Mouse (Mus musculus) small intestine, adult 2 months (tissue): ENCODE results near the gene Gm266. TPM values are rescaled to one million over a fixed set of nuclear protein-coding genes. Genes with fewer than 3 reads are reported as not detected.
"Not testable (repeated sequence)": the region's sequence is repeated elsewhere in the genome, so short reads cannot be mapped to it uniquely, and the experiment has no call there.

Source experiments
- H3K27ac ChIP-seq: fragments of 200-500 bp; 2 replicates; pipeline ENCODE4 v1.5.1; 2012; ENCODE audit warnings: low read depth, low read length, control low read depth, inconsistent platforms; ENCODE audit not compliant: insufficient read depth
- H3K27me3 ChIP-seq: fragments of 200-500 bp; 2 replicates; pipeline ENCODE4 v1.6.1; 2012; ENCODE audit warnings: mild to moderate bottlenecking, moderate library complexity, low read length, inconsistent platforms; ENCODE audit not compliant: control insufficient read depth, insufficient read depth
- H3K36me3 ChIP-seq: fragments of 200-500 bp; 2 replicates; pipeline ENCODE4 v1.6.1; 2012; ENCODE audit warnings: mild to moderate bottlenecking, low read length, control low read depth, inconsistent platforms; ENCODE audit not compliant: control insufficient read depth, insufficient read depth
- H3K4me1 ChIP-seq: fragments of 200-500 bp; 2 replicates; pipeline ENCODE4 v1.6.1; 2012; ENCODE audit warnings: low read length, inconsistent platforms, mixed read lengths; ENCODE audit not compliant: control insufficient read depth, insufficient read depth, insufficient read length
- H3K4me3 ChIP-seq: fragments of 200-500 bp; 2 replicates; pipeline ENCODE4 v1.5.1; 2012; ENCODE audit warnings: low read depth, mild to moderate bottlenecking, control low read depth, inconsistent platforms, low read length, moderate library complexity
- CTCF ChIP-seq: fragments of 200-500 bp; IDR thresholded peaks from 2 replicates; pipeline ENCODE4 v1.5.1; 2012; ENCODE audit warnings: low read depth, mild to moderate bottlenecking, control low read depth, inconsistent platforms, low read length, moderate library complexity, mixed read lengths; ENCODE audit not compliant: insufficient replicate concordance, insufficient read length; ENCODE audit errors: extremely low read depth
- POLR2A ChIP-seq: fragments of 200-500 bp; IDR thresholded peaks from 2 replicates; pipeline ENCODE4 v1.6.1; 2012; ENCODE audit warnings: low read depth, mild to moderate bottlenecking, control low read depth, inconsistent platforms, low read length, moderate library complexity
- WGBS: fragments of 180-500 bp; shearing (Covaris S2); methylation state at CpG from one replicate; pipeline ENCODE4 v1.1.7; 2018; 5-methylcytosine and 5-hydroxymethylcytosine counted together
- polyA plus RNA-seq: library from polyadenylated mRNA; depleted of rRNA; stranded (reverse); fragments of >200 nt; gene quantifications from 2 replicates; pipeline ENCODE4 v1.2.3, GENCODE M21; 2012

Gene Gm266
- polyA plus RNA-seq, 1 experiment, result 0.53 TPM

DNA sequence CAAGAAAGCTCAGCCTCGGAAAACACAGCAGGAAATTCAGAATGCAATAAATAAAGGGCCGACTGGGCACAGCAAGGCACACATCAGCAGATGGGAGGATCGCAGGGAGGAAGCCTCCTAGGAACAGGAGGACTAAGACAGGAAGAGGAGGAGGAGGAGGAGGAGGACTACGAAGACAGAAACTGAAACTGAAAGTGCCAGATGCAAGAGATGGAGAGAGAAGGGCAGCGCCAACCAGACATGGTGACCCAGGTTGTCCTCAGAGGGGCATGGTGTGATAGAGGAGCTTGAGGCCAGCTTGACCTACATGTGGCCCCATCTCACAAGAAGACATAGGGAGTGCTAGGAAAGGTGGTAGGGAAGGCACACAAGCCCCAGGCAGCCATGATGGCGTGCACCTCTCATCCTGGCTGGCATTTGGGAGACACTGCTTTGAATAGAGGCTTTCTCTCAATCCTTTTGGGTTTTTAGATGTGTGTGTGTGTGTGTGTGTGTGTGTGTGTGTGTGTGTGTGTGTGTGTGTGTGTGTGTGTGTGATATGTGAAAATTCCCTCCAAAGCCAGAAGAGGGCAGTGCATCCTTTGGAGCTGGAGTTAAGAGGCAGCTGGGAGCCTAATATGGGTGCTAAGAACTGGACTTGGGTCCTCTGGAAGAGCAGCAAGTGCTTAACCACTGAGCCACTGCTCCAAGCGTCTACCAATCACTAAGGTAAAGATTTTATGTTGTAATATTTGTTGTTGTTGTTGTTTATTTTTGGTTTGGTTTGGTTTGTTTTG, 29.4 kb upstream of the Gm266 start:
- 70% methylated on average over 7 of the region's 7 CpGs for WGBS
- TF ChIP-seq POLR2A (no peak), CTCF (no peak)
- H3K4me1 ChIP-seq, result peaks cover 2% of the 10 kb centered on the region; the same call in 1 of the 2 replicates
- no peak overlapping the region for H3K4me3 ChIP-seq
- H3K27ac ChIP-seq, result no peak overlapping the region
- no peaks in the 10 kb centered on the region for H3K36me3 ChIP-seq
- 0 out of 2 replicates have a peak, but pooled peaks cover 4% of the 10 kb centered on the region for H3K27me3 ChIP-seq

DNA sequence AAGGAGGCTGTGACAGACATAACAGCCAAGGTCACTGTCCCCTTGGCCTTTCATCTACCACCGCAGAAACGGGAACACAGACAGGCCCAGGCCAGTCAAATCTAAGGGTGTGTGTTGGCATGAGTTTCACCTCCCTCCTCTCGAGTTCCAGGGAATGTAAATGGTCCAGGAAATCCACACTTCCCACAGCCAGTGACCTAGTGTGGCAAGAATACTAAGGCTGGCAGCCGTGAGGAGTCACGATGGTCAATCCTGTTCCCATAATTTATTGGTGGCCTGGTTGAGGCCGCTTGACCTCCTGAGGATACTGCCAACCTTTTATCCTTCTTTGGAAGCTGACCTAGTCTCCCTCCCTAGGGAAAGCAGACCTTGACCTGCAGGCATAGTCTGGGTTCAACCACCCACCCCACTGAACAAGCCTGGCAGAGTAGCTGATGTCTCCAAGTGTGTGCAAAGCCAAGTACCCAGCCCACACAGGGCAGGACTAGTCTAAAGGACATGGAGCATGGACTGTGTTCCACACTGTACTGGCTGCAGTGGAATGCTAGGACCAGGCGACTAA, 28.7 kb upstream of the Gm266 start:
- TF ChIP-seq CTCF, result no peak
- TF ChIP-seq POLR2A, result no peak
- Histone ChIP-seq H3K4me3 (no peak overlapping the region), H3K36me3 (no peaks in the 10 kb centered on the region), H3K27me3 (no peaks in the 10 kb centered on the region), H3K27ac (no peak overlapping the region), H3K4me1 (peaks cover 2% of the 10 kb centered on the region; the same call in 1 of the 2 replicates)
- 68% methylated on average over 7 of the region's 7 CpGs for WGBS

DNA sequence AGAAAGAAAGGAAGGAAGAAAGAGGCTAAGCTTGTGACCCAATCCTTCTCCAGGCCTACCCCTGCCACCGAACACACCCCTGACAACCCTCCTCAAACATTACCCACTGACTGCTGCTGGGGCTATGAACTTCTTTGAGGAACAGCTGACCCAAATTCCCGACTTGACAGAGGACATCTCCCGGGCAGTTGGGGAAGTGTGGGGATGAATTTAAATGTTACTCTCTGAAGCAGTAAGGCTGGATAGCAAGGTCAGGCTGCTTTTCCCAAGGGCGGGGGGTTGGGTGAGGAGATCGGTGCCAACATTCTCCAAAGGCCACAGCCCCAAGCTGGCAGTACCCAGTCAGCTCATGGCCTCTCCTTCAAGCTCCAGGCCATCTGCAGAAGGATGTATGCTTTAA, 28.1 kb upstream of the Gm266 start:
- H3K27me3 ChIP-seq, result no peaks in the 10 kb centered on the region
- WGBS, result 78% methylated on average over 5 of the region's 5 CpGs
- no peak overlapping the region for H3K27ac ChIP-seq
- H3K4me1 ChIP-seq, result peaks cover 2% of the 10 kb centered on the region; the same call in 1 of the 2 replicates
- no peaks in the 10 kb centered on the region for H3K36me3 ChIP-seq
- H3K4me3 ChIP-seq, result no peak overlapping the region
- no peak for TF ChIP-seq POLR2A
- TF ChIP-seq CTCF, result no peak

DNA sequence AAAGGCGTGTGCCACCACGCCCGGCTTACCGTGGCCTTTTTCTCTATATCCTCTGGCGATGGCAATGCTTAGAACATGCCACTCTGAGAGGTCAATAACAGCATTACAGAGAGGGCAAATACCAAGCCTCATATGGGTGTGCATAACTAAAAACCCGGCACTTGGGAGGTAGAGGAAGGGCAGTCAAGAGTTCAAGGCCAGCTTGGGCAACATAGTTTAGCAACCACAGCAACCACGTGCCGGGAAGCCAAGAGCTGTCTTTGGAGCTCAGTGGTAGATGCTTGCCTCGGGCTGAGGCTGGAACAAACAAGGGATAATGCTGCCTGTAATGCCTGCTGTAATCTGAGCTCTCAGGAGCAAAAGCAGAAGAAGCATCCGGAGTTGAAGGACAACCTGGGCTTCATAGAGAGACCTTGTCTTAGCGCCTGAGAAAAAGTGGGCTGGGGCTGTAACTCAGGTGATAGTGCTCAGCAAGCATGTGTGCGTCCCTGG, 27.0 kb upstream of the Gm266 start:
- Histone ChIP-seq H3K36me3 (no peaks in the 10 kb centered on the region), H3K27me3 (no peaks in the 10 kb centered on the region), H3K4me1 (peaks cover 2% of the 10 kb centered on the region; the same call in 1 of the 2 replicates), H3K4me3 (no peak overlapping the region), H3K27ac (no peak overlapping the region)
- TF ChIP-seq POLR2A (no peak), CTCF (no peak)
- 84% methylated on average over 12 of the region's 12 CpGs for WGBS

DNA sequence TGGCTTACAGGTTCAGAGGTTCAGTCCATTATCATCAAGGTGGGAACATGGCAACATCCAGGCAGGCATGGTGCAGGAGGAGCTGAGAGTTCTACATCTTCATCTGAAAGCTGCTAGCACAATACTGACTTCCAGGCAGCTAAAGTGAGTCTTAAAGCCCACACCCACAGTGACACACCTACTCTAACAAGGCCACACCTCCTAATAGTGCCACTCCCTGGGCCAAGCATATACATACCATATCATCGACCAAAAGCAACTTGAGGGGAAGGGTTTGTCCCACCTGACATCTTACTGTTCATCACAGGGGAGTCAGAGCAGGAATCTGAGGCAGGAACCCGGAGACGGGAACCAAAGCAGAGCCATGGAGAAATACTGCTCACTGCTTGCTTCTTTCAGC, 22.8 kb upstream of the Gm266 start:
- H3K27ac ChIP-seq, result not testable (repeated sequence)

DNA sequence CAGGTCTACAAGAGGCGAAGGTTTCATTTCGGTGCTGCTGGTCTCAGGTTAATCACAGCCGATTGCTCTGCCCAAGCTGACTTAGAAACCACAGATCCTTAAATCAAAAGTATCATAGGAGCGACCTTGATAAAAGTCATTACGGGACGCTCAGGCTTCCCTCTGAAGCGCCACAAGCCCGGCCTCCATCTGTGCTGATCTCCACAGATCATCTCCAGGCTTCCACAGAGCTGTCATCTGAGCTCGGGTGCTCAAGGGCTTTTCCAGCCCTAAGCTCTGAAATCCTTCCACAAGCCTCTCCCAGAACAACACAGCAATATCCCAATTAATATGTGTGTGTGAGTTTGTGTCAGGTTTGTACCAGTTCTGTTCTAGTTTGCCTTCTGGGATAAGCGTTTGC, 22.3 kb upstream of the Gm266 start:
- 82% methylated on average over 10 of the region's 10 CpGs for WGBS
- TF ChIP-seq CTCF, result no peak
- TF ChIP-seq POLR2A, result no peak
- no peaks in the 10 kb centered on the region for H3K27me3 ChIP-seq

More for the DNA sequence above, 22.8 kb upstream of the Gm266 start:
- H3K27me3 ChIP-seq, H3K36me3 ChIP-seq, H3K4me1 ChIP-seq, H3K4me3 ChIP-seq: not testable (repeated sequence)
- 68% methylated on average over 3 of the region's 3 CpGs for WGBS

DNA sequence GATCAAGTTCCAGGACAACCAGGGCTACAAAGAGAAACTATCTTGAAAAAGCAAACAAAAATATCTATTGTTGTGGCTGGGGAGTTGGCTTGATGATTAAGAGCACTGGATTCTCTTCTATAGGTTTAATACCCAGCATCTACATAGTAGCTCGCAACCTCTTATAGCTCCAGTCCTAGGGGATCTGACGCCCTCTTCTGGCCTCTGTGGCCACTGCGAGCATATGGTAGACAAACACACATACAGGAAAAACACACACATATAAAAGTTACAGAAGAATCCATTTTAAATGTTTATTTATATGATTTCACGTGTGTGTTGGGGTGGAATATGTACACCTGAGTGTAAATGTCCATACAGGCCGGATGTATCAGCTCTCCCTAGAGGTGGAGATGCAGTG, 21.4 kb upstream of the Gm266 start:
- 62% methylated on average over 5 of the region's 5 CpGs for WGBS
- H3K4me3 ChIP-seq, result no peak overlapping the region
- TF ChIP-seq POLR2A (no peak), CTCF (no peak)

More for the DNA sequence above, 22.3 kb upstream of the Gm266 start:
- Histone ChIP-seq H3K4me1 (no peaks in the 10 kb centered on the region), H3K36me3 (no peaks in the 10 kb centered on the region), H3K27ac (no peak overlapping the region), H3K4me3 (no peak overlapping the region)

More for the DNA sequence above, 21.4 kb upstream of the Gm266 start:
- Histone ChIP-seq H3K36me3 (no peaks in the 10 kb centered on the region), H3K4me1 (no peaks in the 10 kb centered on the region), H3K27me3 (no peaks in the 10 kb centered on the region), H3K27ac (no peak overlapping the region)
